Mouse (Mus musculus) cerebellum, adult 9-11 months (tissue): ENCODE measurements around the gene Plagl1.
"Not testable (repeated sequence)": the region's sequence is repeated elsewhere in the genome, so short reads cannot be mapped to it uniquely, and the experiment has no call there.

ENCODE experiments used
- DNase-seq: peaks from one replicate; pipeline ENCODE4 v3.0.0; 2022

The Plagl1 gene

DNA sequence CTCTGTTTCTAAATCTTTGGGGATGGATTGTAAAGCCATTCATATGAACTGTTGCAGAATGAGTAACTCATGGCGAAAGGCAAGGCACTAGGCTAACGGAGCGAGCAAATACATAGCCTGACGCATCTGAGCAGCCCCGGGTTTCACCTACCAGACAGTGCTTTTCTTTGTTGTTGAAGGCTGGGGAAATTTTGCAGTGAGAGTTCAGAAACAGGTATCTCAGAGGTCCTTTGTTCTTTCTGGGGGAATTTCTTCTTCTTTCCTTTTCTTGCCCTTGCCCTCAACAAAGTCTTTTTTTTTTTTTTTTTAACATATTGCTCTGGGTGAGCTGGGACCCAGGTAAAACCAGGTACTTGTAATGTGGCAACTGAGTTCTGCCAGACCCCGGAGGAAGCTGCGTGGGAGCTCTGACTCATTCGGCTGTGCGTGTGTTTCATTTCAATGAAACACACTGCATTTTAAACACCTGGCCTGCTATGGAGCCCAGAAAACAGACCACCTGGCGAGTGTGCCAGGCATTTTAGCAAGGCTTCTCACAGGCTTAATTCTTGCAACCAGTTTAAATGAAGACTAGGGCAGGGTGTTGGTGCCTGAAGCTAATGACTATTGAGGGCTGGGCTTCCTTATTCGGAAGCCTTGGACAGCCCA, at the start of gene Plagl1:
TSS of gene Plagl1 (plus strand) at position 484 of the 648 bp plus-strand sequence.
- DNase-seq = no peak

DNA sequence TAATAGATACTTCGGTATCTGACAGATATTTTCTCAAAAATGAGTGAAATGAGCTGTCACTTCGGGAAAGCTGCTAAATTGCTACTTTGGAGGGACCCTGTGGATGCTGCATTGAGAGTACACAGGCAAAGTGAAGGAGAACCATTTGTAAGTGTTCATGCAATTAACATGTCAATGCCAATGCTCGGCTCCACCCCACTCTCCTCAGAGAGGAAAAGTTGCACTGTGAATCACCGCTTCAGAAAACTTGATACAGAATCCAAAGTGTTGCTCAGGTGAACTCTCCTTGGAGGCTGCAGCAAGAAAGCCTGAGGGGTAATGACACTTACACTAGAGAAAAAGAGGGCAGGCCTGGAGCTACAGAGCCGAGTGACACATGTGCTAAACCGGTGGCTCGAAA, 46.3 kb upstream of the Plagl1 start:
- no peak for DNase-seq

DNA sequence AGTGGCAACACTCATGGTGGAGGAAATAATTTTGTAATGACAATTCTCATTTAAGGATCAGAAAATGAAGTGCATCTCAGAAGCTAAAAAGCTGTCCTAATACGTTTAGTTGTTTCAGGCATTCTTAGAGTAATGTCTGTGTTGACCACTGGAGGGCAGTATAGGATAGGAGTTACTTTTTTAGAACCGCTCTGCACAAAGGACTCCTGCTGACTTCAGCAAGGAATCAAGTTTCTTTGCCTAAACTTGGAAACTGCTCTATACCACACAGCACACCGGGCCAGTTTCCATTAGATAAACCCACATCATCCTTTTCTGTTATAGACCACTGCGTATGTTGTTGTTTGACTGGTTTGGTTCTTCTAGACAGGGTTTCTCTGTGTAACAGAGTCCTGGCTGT, 43.7 kb upstream of the Plagl1 start:
- peak; percentile 36 for DNase-seq

DNA sequence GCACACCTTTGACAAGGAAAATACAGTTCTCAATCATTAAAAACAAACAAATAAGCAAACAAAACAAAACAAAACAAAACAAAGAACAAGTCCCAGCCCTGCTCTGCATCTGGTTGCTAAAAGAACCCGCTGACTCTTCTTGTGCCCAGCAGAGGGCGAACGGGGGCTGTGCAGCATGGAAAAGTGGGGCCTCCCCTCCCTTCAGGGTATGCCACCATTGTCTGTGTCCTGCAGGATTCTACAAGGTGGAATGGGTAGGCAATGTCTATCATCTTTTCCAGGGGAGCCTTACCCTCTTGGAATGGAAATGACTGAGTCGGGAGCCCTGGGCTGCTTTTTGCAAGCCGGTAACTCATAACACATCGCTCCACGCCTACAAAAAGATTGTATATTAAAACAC, 41.8 kb upstream of the Plagl1 start:
- DNase-seq = no peak

DNA sequence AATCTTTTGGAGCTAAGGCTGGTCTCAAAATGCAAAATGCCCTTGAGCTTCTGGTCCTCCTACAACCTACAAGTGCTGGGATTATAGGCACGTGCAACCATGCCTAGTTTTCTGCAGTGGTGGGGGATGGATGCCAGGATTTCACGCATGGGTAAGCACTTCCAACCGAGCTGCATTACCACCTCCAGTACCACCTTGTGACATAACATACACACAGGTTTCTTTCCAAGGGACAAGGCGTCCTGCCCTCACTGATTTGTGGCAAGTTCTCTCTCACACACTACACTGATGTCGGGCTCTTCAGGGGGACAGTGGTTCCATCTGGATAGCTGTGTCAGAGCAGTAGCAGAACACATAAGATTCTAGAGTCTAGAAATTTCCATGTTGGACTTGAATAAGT, 41.3 kb upstream of the Plagl1 start:
- no peak for DNase-seq

GRCm38 (mm10) chr10:13022103-13022502, 38.2 kb upstream of the Plagl1 start:
- no peak for DNase-seq

GRCm38 (mm10) chr10:13023985-13024384, 36.3 kb upstream of the Plagl1 start:
- DNase-seq = not testable (repeated sequence)

DNA sequence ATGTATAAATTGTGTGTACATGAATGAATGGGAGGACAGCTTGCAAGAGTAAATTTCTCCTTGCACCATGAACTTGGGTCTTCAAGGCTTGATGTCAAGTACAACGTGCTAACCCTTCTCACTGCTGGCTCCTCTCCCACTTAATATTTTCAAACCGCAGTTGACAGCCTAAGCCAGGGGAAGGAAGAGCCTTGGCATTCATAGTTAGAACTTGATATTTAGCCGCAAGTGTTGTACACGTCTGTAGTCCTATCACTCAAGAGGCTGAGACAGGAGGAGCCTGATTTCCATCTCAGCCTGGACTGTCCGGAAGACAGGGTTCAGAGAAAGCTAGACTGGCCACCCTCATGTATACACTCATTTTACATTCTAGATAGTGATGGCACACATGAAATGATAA, 32.6 kb upstream of the Plagl1 start:
- DNase-seq = no peak

DNA sequence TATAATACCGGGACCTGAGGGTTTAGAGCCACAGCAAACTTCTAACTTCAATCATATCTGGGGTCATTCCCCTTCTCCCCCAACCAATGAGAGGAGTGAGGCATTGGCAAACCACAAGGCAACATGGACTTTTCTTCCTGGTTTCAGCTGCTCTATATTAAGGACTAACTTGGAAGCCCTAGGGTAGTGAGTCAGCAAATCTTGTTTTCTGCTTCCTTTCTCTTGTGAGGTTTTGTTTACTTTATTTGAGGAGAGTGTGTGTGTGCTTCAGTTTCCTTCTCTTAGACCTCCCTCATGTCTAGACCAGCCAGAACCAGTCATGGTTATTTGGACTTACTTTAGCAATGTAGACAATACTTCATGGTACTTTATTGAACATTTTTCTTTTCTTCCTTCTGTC, 32.1 kb upstream of the Plagl1 start:
- no peak for DNase-seq

DNA sequence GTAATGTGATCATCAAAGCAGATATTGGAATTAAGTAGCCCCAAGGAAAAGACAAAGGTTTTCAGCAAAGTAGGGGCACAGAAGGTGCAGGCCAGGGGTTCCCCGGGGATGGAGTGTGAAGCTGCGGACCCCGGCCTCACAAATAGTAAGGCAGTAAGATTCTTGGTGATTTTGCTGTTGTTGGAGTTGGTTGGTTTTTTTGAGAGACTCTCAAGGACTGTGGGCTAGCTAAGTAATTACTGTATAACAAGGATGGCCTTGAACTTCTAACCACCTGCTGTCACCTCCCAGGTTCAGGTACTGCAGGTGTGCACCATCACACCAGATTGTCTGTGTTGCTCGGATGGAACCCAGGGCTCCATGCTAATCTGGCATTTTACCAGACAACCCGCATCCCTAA, 30.9 kb upstream of the Plagl1 start:
- DNase-seq = no peak

DNA sequence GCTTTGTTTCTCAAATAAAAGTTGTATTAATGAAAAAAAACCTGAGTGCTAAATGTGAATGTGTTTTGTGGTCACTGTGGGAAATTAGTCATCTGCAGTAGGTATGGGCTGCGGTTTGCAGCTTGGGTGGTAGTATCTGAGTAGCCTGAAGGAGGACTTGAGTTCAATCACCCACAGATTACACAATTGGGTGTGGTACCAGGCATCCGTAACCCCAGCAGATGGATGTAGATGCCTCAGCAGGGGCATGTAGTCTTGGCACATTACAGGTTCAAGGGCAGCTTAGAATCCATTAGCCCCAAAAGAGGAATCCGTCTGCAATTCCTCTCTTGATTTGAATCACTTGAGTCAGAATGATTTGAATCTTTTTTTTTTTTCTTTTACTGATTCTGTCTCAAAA, 25.0 kb upstream of the Plagl1 start:
- no peak for DNase-seq

- DNase-seq = no peak
Measured at GRCm38 (mm10) chr10:13039637-13040174, 20.6 kb upstream of the Plagl1 start.

GRCm38 (mm10) chr10:13044659-13045058, 15.6 kb upstream of the Plagl1 start:
- no peak for DNase-seq

DNA sequence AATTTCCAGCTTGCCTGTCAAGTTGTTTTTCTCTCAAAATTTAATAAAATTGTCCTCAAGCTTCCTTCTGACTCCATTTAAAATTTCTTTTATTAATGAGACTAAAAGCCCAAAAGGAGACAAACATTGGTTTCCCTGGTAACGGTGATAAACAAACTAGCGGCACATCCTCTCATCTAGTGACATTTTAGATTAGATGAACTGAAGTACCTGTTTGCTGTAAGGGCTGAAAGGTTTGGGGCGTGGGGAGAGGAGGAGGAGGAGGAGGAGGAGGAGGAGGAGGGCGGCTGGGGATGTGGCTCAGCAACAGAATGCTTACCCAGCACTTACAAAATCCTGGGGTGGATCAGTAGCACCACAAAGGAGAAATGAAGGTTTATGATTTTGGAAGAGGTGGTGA, 12.5 kb upstream of the Plagl1 start:
- DNase-seq = no peak

- no peak for DNase-seq
Measured at GRCm38 (mm10) chr10:13056863-13057381, 3.4 kb upstream of the Plagl1 start.

DNA sequence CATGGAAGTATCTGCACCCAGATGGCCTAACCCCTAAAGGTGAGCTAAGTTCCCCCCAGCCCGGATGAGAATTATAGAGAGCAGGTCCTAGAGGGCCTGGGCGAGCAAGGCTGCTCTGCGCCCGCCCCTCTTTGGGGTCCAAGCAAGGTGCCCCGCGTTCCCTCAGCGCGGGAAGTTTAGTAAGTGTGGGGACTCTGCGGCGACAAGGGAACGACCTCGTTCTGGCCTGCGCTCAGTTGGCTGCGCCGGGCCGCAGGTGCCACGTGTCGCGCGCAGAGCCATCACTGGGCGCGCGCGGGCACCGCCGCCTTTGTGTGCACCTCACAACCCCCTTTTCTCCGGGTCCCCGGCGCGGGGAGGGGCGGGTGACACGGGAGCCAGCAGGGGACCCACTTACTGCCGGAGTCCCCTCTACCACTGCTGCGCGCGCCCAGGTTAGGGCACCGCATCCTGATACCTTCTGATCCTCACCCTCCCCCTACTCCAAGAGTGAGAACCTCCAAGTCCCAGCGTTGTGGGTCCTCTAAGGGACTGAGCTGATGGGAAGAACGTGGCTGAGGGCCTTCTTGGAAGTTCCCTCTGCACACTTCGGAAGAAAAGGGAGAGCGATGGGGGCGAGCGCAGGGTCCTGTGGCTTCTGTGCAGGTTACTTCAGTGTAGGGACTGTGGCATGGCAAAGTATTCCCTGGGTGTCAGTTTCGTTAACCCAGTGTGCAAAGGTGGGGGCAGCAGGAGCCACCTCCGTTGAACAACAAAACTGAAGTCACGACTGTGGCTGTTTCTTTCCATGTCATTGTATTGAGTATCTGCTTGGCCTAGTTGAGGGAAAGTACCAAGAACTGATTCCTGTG, 742 bp downstream of the Plagl1 start:
- DNase-seq = no peak

DNA sequence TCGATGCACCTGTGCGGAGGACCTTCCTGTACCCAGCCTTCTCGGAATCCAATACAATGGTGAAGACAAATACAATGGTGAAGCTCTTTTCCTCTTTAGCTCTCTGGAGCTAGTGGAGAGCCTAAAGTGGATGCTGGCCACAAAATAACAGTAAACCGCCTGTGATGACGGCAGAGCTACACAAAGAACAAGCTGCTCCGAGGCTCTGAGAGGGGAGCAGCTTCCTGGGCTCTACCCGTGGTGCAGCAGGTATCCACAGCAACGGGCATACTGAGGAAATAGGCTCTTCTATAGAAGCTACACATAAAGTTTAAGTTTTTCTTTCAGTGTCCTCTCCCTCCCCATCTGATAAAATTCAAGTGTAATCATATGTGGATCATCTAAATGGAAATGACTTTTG, 2.1 kb downstream of the Plagl1 start:
- no peak for DNase-seq

DNA sequence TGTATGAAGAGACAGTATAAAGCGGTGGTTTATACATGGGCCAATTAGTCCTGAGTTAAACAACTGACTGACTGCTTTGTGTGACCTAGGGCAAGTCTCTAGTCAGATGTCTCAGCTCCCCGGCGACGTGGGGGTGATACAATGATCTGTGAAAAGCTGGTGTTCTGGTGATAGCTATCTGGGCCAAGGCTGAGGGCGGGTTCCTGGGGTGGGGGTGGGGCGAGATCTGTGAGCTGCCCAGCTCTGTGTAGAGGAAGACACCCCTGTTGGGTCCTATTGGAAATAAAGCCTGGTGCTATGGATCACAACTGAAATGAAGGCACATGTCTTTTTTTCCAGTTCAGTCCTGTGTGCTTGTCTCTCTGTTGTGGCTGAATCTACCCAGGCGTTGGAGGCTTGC, 3.2 kb downstream of the Plagl1 start:
- no peak for DNase-seq

GRCm38 (mm10) chr10:13065129-13065752, 4.9 kb downstream of the Plagl1 start:
- no peak for DNase-seq

GRCm38 (mm10) chr10:13071031-13071430, 10.7 kb downstream of the Plagl1 start:
- no peak for DNase-seq

DNA sequence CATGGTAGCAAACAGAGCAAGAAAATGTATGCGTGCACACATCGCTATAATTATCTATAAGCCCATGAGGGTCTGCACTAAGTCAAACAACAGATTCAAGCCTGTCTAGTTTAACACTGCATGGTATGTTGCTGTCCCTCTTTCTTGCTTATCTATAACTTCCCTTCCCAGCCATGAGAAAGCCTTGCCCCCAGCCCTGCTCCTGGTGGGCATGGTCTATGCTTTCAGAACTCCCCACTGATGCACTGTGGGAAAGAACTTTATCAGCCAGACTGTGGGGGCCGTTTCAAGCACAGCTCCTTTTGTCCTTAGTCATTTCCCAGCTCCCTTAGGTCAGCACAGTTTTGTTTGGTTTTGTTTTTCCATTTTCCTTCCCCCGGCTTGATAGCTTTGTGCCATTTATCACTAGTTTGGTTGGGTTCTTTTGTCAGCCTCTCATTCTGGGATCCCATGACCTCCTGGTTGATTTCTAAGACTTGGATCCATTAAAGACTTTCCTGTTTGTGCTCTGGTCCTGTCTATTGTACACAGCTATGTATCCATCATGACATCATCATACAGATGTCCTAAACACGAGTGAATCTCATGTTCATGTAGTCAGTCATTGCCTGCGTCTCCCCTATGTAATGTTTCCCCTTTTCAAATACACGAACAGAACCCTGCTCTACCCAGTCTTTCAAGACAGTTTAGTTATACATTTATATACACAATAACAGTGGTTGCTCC, 16.7 kb downstream of the Plagl1 start:
- no peak for DNase-seq

DNA sequence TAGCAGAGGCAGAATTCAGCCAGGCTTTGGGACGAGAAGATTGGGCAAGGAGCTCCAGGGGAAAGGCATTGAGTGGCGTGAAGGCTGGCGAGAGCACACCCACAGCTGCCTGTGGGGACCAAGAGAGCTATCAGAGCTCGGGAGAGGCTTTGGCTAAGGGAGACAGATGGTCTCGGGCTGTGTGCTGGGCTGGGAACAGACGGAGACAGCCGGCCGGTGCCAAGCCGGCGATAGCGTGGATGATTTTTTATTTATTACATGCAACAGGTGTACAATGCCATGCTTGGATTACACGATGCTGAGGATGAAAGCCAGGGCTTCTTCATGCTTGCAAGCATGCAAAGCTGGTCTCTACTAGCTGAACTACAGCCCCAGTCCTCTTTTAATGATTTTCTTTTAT, 22.2 kb downstream of the Plagl1 start:
- DNase-seq = peak; percentile 77
